Mouse (Mus musculus): ENCODE measurements at regions not wholly inside any gene's neighbourhood (a gene's known extent, or its start where the extent isn't known, plus 50 kb on each side); places are given as distances from the start of the nearest gene placed in this dataset.

GRCm38 (mm10) chr12:9438575-9439161 is 131.2 kb upstream of the Osr1 start:
- H3K27me3 ChIP-seq (replicated peaks; ENCODE audit: control insufficient read depth, insufficient read depth, low read length): no peaks in the 10 kb centered on the region
- H3K36me3 ChIP-seq (ENCODE audit: control insufficient read depth, insufficient read depth, low read length): no peaks in the 10 kb centered on the region
- peaks cover 5% of the 10 kb centered on the region; the same call in 1 of the 2 replicates for H3K4me1 ChIP-seq (ENCODE audit: control insufficient read depth, insufficient read depth, low read length)
- ATAC-seq (ENCODE audit: low read depth) (no peak), DNase-seq (ENCODE audit: low spot score) (peak; percentile 76)
- no peak overlapping the region for H3K9ac ChIP-seq (ENCODE audit: low read depth, low read length)
- H3K9me3 ChIP-seq (ENCODE audit: control insufficient read depth, low read length): no peaks in the 10 kb centered on the region
- H3K27ac ChIP-seq (replicated peaks; ENCODE audit: low read depth, low read length): no peak overlapping the region
- no peak overlapping the region for H3K4me3 ChIP-seq (ENCODE audit: low read depth, low read length)
- H3K4me2 ChIP-seq (ENCODE audit: low read depth, low read length): peak overlapping the region; percentile 7; the same call in 1 of the 2 replicates
- WGBS: 32% methylated on average over 9 of the region's 9 CpGs

- ATAC-seq (ENCODE audit: low read depth) (no peak), DNase-seq (ENCODE audit: low spot score) (no peak)
- H3K9me3 ChIP-seq (ENCODE audit: control insufficient read depth, low read length): peaks cover 4% of the 10 kb centered on the region; the same call in 1 of the 2 replicates
- H3K4me1 ChIP-seq (ENCODE audit: control insufficient read depth, insufficient read depth, low read length): no peaks in the 10 kb centered on the region
- H3K27ac ChIP-seq (replicated peaks; ENCODE audit: low read depth, low read length): no peak overlapping the region
- H3K9ac ChIP-seq (ENCODE audit: low read depth, low read length): no peak overlapping the region
- no peaks in the 10 kb centered on the region for H3K27me3 ChIP-seq (replicated peaks; ENCODE audit: control insufficient read depth, insufficient read depth, low read length)
- 44% methylated on average over 3 of the region's 3 CpGs for WGBS
- H3K4me2 ChIP-seq (ENCODE audit: low read depth, low read length): no peak overlapping the region
- H3K36me3 ChIP-seq (ENCODE audit: control insufficient read depth, insufficient read depth, low read length): no peaks in the 10 kb centered on the region
- no peak overlapping the region for H3K4me3 ChIP-seq (ENCODE audit: low read depth, low read length)
Observed at GRCm38 (mm10) chr12:9450620-9451019, 119.3 kb upstream of the Osr1 start.

- H3K4me2 ChIP-seq (ENCODE audit: low read depth, low read length): no peak overlapping the region
- no peaks in the 10 kb centered on the region for H3K27me3 ChIP-seq (replicated peaks; ENCODE audit: control insufficient read depth, insufficient read depth, low read length)
- DNase-seq (ENCODE audit: low spot score) (peak; percentile 68), ATAC-seq (ENCODE audit: low read depth) (no peak)
- H3K4me1 ChIP-seq (ENCODE audit: control insufficient read depth, insufficient read depth, low read length): no peaks in the 10 kb centered on the region; the same call in 1 of the 2 replicates
- no peak overlapping the region for H3K9ac ChIP-seq (ENCODE audit: low read depth, low read length)
- no peaks in the 10 kb centered on the region for H3K36me3 ChIP-seq (ENCODE audit: control insufficient read depth, insufficient read depth, low read length)
- H3K27ac ChIP-seq (replicated peaks; ENCODE audit: low read depth, low read length): no peak overlapping the region
- H3K9me3 ChIP-seq (ENCODE audit: control insufficient read depth, low read length): no peaks in the 10 kb centered on the region
- no peak overlapping the region for H3K4me3 ChIP-seq (ENCODE audit: low read depth, low read length)
- 56% methylated on average over 3 of the region's 3 CpGs for WGBS
Observed at GRCm38 (mm10) chr12:9460193-9460592, 109.7 kb upstream of the Osr1 start.

- 55% methylated on average over 3 of the region's 3 CpGs for WGBS
- Histone ChIP-seq H3K36me3 (ENCODE audit: control insufficient read depth, insufficient read depth, low read length) (no peaks in the 10 kb centered on the region), H3K4me3 (ENCODE audit: low read depth, low read length) (no peak overlapping the region), H3K9ac (ENCODE audit: low read depth, low read length) (no peak overlapping the region), H3K27me3 (replicated peaks; ENCODE audit: control insufficient read depth, insufficient read depth, low read length) (no peaks in the 10 kb centered on the region), H3K27ac (replicated peaks; ENCODE audit: low read depth, low read length) (peak overlapping the region; percentile 29), H3K4me2 (ENCODE audit: low read depth, low read length) (no peak overlapping the region), H3K9me3 (ENCODE audit: control insufficient read depth, low read length) (no peaks in the 10 kb centered on the region), H3K4me1 (ENCODE audit: control insufficient read depth, insufficient read depth, low read length) (peaks cover 6% of the 10 kb centered on the region; the same call in 1 of the 2 replicates)
- ATAC-seq (ENCODE audit: low read depth) (peak; percentile 72; the same call in 1 of the 2 replicates), DNase-seq (ENCODE audit: low spot score) (peak; percentile 72)
Observed at GRCm38 (mm10) chr12:9469655-9470470, 100.1 kb upstream of the Osr1 start.

- WGBS: 66% methylated on average over 2 of the region's 2 CpGs
- DNase-seq (ENCODE audit: low spot score) (peak; percentile 8), ATAC-seq (ENCODE audit: low read depth) (no peak)
- Histone ChIP-seq H3K4me2 (ENCODE audit: low read depth, low read length) (no peak overlapping the region), H3K27ac (replicated peaks; ENCODE audit: low read depth, low read length) (no peak overlapping the region), H3K9ac (ENCODE audit: low read depth, low read length) (no peak overlapping the region), H3K4me3 (ENCODE audit: low read depth, low read length) (no peak overlapping the region), H3K9me3 (ENCODE audit: control insufficient read depth, low read length) (no peaks in the 10 kb centered on the region), H3K4me1 (ENCODE audit: control insufficient read depth, insufficient read depth, low read length) (no peaks in the 10 kb centered on the region), H3K27me3 (replicated peaks; ENCODE audit: control insufficient read depth, insufficient read depth, low read length) (no peaks in the 10 kb centered on the region), H3K36me3 (ENCODE audit: control insufficient read depth, insufficient read depth, low read length) (no peaks in the 10 kb centered on the region)
Observed at GRCm38 (mm10) chr12:9475836-9476235, 94.1 kb upstream of the Osr1 start.

- H3K27me3 ChIP-seq (replicated peaks; ENCODE audit: control insufficient read depth, insufficient read depth, low read length): no peaks in the 10 kb centered on the region
- no peak for ATAC-seq (ENCODE audit: low read depth)
- DNase-seq (ENCODE audit: low spot score): no peak
- no peak overlapping the region for H3K9ac ChIP-seq (ENCODE audit: low read depth, low read length)
- no peak overlapping the region for H3K4me2 ChIP-seq (ENCODE audit: low read depth, low read length)
- H3K4me1 ChIP-seq (ENCODE audit: control insufficient read depth, insufficient read depth, low read length): no peaks in the 10 kb centered on the region
- no peaks in the 10 kb centered on the region for H3K36me3 ChIP-seq (ENCODE audit: control insufficient read depth, insufficient read depth, low read length)
- H3K9me3 ChIP-seq (ENCODE audit: control insufficient read depth, low read length): no peaks in the 10 kb centered on the region
- no peak overlapping the region for H3K27ac ChIP-seq (replicated peaks; ENCODE audit: low read depth, low read length)
- WGBS: 25% methylated on average over 1 of the region's 1 CpGs
- no peak overlapping the region for H3K4me3 ChIP-seq (ENCODE audit: low read depth, low read length)
Observed at GRCm38 (mm10) chr12:9478201-9478600, 91.7 kb upstream of the Osr1 start.

- DNase-seq (ENCODE audit: low spot score): no peak
- no peak for ATAC-seq (ENCODE audit: low read depth)
- no peaks in the 10 kb centered on the region for H3K4me1 ChIP-seq (ENCODE audit: control insufficient read depth, insufficient read depth, low read length)
- H3K36me3 ChIP-seq (ENCODE audit: control insufficient read depth, insufficient read depth, low read length): no peaks in the 10 kb centered on the region
- no peak overlapping the region for H3K4me2 ChIP-seq (ENCODE audit: low read depth, low read length)
- H3K4me3 ChIP-seq (ENCODE audit: low read depth, low read length): no peak overlapping the region
- no peak overlapping the region for H3K9ac ChIP-seq (ENCODE audit: low read depth, low read length)
- WGBS: 62% methylated on average over 8 of the region's 8 CpGs
- H3K27ac ChIP-seq (replicated peaks; ENCODE audit: low read depth, low read length): no peak overlapping the region
- H3K27me3 ChIP-seq (replicated peaks; ENCODE audit: control insufficient read depth, insufficient read depth, low read length): no peaks in the 10 kb centered on the region
- H3K9me3 ChIP-seq (ENCODE audit: control insufficient read depth, low read length): no peaks in the 10 kb centered on the region
Observed at GRCm38 (mm10) chr12:9487674-9488413, 82.1 kb upstream of the Osr1 start.

- DNase-seq (ENCODE audit: low spot score) (peak; percentile 63), ATAC-seq (ENCODE audit: low read depth) (peak; percentile 26; the same call in 1 of the 2 replicates)
- 0 out of 2 replicates have a peak overlapping the region, but pooled peaks have one; percentile 3 for H3K27ac ChIP-seq (replicated peaks; ENCODE audit: low read depth, low read length)
- no peaks in the 10 kb centered on the region for H3K36me3 ChIP-seq (ENCODE audit: control insufficient read depth, insufficient read depth, low read length)
- no peak overlapping the region for H3K4me2 ChIP-seq (ENCODE audit: low read depth, low read length)
- no peak overlapping the region for H3K9ac ChIP-seq (ENCODE audit: low read depth, low read length)
- no peaks in the 10 kb centered on the region for H3K9me3 ChIP-seq (ENCODE audit: control insufficient read depth, low read length)
- H3K4me1 ChIP-seq (ENCODE audit: control insufficient read depth, insufficient read depth, low read length): peaks cover 7% of the 10 kb centered on the region
- H3K27me3 ChIP-seq (replicated peaks; ENCODE audit: control insufficient read depth, insufficient read depth, low read length): no peaks in the 10 kb centered on the region
- 45% methylated on average over 5 of the region's 5 CpGs for WGBS
- no peak overlapping the region for H3K4me3 ChIP-seq (ENCODE audit: low read depth, low read length)
Observed at GRCm38 (mm10) chr12:9513926-9514325, 56.0 kb upstream of the Osr1 start.

All from embryonic facial prominence, embryonic 14.5 days (tissue).